23 mouse cellular contexts compared by ENCODE assay signal in genomic region chr14:86729617-86730098, GRCm38 (mm10).
DNase-seq lines count a peak whose midpoint lies in the region; ATAC-seq and TF ChIP-seq lines count a peak whose summit lies in the region.
"Had no signal": no experiment of that assay in that cellular context is flagged by ENCODE, and none has a peak within 500 bp of the region (broad histone marks: within the 10 kb centered on the region; RNA-seq: fewer than 3 reads in every experiment).

No protein-coding gene starts in this region.

- no peak overlapping the region for H3K4me3 ChIP-seq in lung, embryonic 14.5 days (ENCODE audit: low read depth, low read length)
- H3K4me3 ChIP-seq: embryonic facial prominence, embryonic 13.5 days; heart, embryonic 13.5 days; hindbrain, embryonic 15.5 days; kidney, embryonic 15.5 days; limb, embryonic 10.5 days; myocyte had no signal

- no peak overlapping the region for H3K4me2 ChIP-seq in lung, embryonic 14.5 days
- H3K4me2 ChIP-seq: embryonic facial prominence, embryonic 13.5 days; heart, embryonic 13.5 days; hindbrain, embryonic 15.5 days; kidney, embryonic 15.5 days; liver, embryonic 11.5 days; midbrain, embryonic 11.5 days had no signal

- peak; percentile 59 to 77 for DNase-seq in cerebellum, postnatal 14 days
- DNase-seq in cerebellum, adult 9-10 months = no peak
- peak; percentile 69 for DNase-seq in lung, embryonic 14.5 days
- DNase-seq in lung, postnatal 36 days = no peak
- DNase-seq in retina, postnatal 1 day = peak; percentile 31
- DNase-seq in retina, embryonic 14.5 days (ENCODE audit: low spot score) = no peak
- peak; percentile 31 to 76 for DNase-seq in lung, postnatal 4 days
- DNase-seq in adipocyte (ENCODE audit: low spot score) = no peak
- DNase-seq: adrenal gland, postnatal 36 days; cerebellum, adult 9-11 months; gastrocnemius, postnatal 14 days; heart, adult 18-20 months; kidney, postnatal 4 days; layer of hippocampus, postnatal 36 days had no signal

- no peak for TF ChIP-seq CTCF in lung, embryonic 14.5 days (IDR thresholded peaks at IDR 0.05; ENCODE audit: low read depth)

- ATAC-seq in lung, embryonic 14.5 days (ENCODE audit: insufficient read depth) = peak; percentile 81
- ATAC-seq: intestine, postnatal 0 days had no signal

- no peak overlapping the region for H3K27ac ChIP-seq in lung, embryonic 14.5 days (ENCODE audit: low read depth)
- H3K27ac ChIP-seq: embryonic facial prominence, embryonic 13.5 days; heart, embryonic 13.5 days; hindbrain, embryonic 15.5 days; kidney, embryonic 15.5 days; limb, embryonic 10.5 days had no signal

- no peaks in the 10 kb centered on the region for H3K9me3 ChIP-seq in lung, embryonic 14.5 days (ENCODE audit: low read depth, low read length)
- H3K9me3 ChIP-seq: embryonic facial prominence, embryonic 13.5 days; heart, embryonic 13.5 days; hindbrain, embryonic 15.5 days; kidney, embryonic 15.5 days; limb, embryonic 10.5 days had no signal

- H3K9ac ChIP-seq in lung, embryonic 14.5 days = no peak overlapping the region
- H3K9ac ChIP-seq: embryonic facial prominence, embryonic 13.5 days; heart, embryonic 13.5 days; hindbrain, embryonic 15.5 days; kidney, embryonic 15.5 days had no signal

- no peaks in the 10 kb centered on the region for H3K4me1 ChIP-seq in lung, embryonic 14.5 days (ENCODE audit: insufficient read depth)
- H3K4me1 ChIP-seq: embryonic facial prominence, embryonic 13.5 days; heart, embryonic 13.5 days; kidney, embryonic 15.5 days; limb, embryonic 10.5 days had no signal

- no peaks in the 10 kb centered on the region for H3K36me3 ChIP-seq in lung, embryonic 14.5 days (ENCODE audit: insufficient read depth)
- H3K36me3 ChIP-seq: embryonic facial prominence, embryonic 13.5 days; heart, embryonic 13.5 days; hindbrain, embryonic 15.5 days; kidney, embryonic 15.5 days; limb, embryonic 10.5 days had no signal

- no peaks in the 10 kb centered on the region for H3K27me3 ChIP-seq in lung, embryonic 14.5 days (ENCODE audit: insufficient read depth, low read length)
- H3K27me3 ChIP-seq: embryonic facial prominence, embryonic 13.5 days; heart, embryonic 13.5 days; hindbrain, embryonic 15.5 days; kidney, embryonic 15.5 days had no signal

- 45% methylated on average over 4 of the region's 4 CpGs for WGBS in lung, embryonic 14.5 days

Comparison
In these comparisons a context has a peak if more than half of its experiments do, and no peak if none do; other contexts are left out.
1. DNase-seq: peak in cerebellum, postnatal 14 days (2 of 2), lung, embryonic 14.5 days (single experiment), retina, postnatal 1 day (single experiment) and lung, postnatal 4 days (2 of 2); none in cerebellum, adult 9-10 months (single experiment), lung, postnatal 36 days (single experiment), retina, embryonic 14.5 days (single experiment) and adipocyte (single experiment).